Mouse (Mus musculus) neural tube, embryonic 12.5 days (tissue): ENCODE results near the gene D10Wsu102e. TPM values are rescaled to one million over a fixed set of nuclear protein-coding genes. Genes with fewer than 3 reads are reported as not detected.
A peak's percentile ranks its signal among the peaks of the same experiment; 100 is the strongest.
"Not testable (repeated sequence)": the region's sequence is repeated elsewhere in the genome, so short reads cannot be mapped to it uniquely, and the experiment has no call there.

Source experiments
- ATAC-seq: fragments of 200-750 bp; cut with Nextera tagmentation; 2 replicates; pipeline ENCODE4 v1.8.0; 2017; ENCODE audit warnings: low read depth, mild to moderate bottlenecking, moderate TSS enrichment, moderate library complexity; ENCODE audit not compliant: low FRiP score
- H3K27ac ChIP-seq: fragments of 300-500 bp; sonication (generic); 2 replicates; pipeline ENCODE4 v1.5.1; 2016
- H3K27me3 ChIP-seq: fragments of 300-500 bp; sonication (generic); replicated peaks from 2 replicates; pipeline ENCODE4 v1.6.1; 2016; ENCODE audit warnings: mild to moderate bottlenecking
- H3K36me3 ChIP-seq: fragments of 300-500 bp; sonication (generic); 2 replicates; pipeline ENCODE4 v1.6.1; 2016; ENCODE audit warnings: mild to moderate bottlenecking
- H3K4me1 ChIP-seq: fragments of 300-500 bp; sonication (generic); 2 replicates; pipeline ENCODE4 v1.6.1; 2016
- H3K4me2 ChIP-seq: fragments of 300-500 bp; sonication (generic); replicated peaks from 2 replicates; pipeline ENCODE4 v1.6.1; 2016; ENCODE audit warnings: mild to moderate bottlenecking
- H3K4me3 ChIP-seq: fragments of 300-500 bp; sonication (generic); 2 replicates; pipeline ENCODE4 v1.5.1; 2016
- H3K9ac ChIP-seq: fragments of 300-500 bp; sonication (generic); 2 replicates; pipeline ENCODE4 v1.6.1; 2016; ENCODE audit warnings: mild to moderate bottlenecking
- H3K9me3 ChIP-seq: fragments of 300-500 bp; sonication (generic); 2 replicates; pipeline ENCODE4 v1.6.1; 2016; ENCODE audit warnings: mild to moderate bottlenecking
- whole genome bisulfite sequencing: fragments of 180-500 bp; shearing (Covaris S2); methylation state at CpG from one replicate; pipeline ENCODE4 v1.1.7; 2016; 5-methylcytosine and 5-hydroxymethylcytosine counted together
- polyA plus RNA-seq: library from polyadenylated mRNA; unstranded; fragments of >200 nt; fragmentation: Nextera tagmentation; extraction: Ambion mirVana; gene quantifications from 2 replicates; pipeline ENCODE4 v1.2.1, GENCODE M21; 2016

D10Wsu102e gene
- polyA plus RNA-seq, 1 experiment from 2014 or later, result 0.93 TPM

DNA sequence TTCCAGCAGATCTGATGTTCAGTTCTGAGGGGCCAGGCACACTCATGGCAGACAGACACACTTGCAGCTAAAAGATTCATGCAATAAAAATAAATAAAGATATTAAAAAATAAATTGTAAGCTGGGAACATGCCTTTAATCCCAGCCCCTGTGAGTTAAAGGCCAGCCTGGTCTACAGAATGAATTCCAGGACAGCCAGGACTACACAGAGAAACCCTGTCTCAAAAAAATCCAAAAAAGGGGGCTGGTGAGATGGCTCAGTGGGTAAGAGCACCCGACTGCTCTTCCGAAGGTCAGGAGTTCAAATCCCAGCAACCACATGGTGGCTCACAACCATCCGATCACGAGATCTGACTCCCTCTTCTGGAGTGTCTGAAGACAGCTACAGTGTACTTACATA is 8.2 kb upstream of the D10Wsu102e start:
- H3K9me3 ChIP-seq, H3K36me3 ChIP-seq, H3K4me3 ChIP-seq, ATAC-seq, H3K4me1 ChIP-seq, H3K9ac ChIP-seq, H3K4me2 ChIP-seq, H3K27me3 ChIP-seq, H3K27ac ChIP-seq: not testable (repeated sequence)
- WGBS, result 86% methylated on average over 4 of the region's 4 CpGs

DNA sequence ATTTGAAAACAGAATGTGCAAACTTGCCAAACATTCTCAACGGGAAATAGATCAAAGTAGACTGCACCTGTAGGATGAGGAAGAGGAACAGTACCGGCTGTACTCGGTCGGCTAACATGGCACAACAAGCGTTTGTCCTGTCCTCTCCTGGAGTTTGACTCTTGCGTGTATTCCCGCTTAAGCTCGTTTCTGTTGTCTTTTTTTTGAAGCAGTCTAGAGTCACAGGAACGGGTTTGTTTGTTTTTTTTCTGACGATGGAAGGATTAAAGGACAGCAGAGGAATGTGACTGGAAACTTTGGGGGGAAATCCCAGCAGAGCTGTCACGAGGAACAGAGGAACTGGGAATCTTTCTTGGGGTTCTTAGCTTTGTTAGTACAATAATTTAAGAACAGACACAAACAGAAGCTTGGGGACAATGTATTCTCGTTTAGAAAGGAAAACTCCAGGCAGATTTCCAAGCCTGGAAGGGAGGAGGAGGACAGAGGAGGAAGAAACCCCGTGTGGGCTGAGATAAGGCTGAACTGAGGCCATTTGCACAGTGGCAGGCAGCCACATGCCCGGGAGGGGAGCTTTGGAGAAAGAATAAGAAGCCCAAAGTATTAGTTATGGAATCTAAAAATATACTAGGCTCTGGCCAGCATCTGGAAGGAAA is 6.2 kb upstream of the D10Wsu102e start:
- Histone ChIP-seq H3K4me1 (no peaks in the 10 kb centered on the region), H3K4me2 (no peak overlapping the region), H3K36me3 (no peaks in the 10 kb centered on the region), H3K4me3 (no peak overlapping the region), H3K27me3 (no peaks in the 10 kb centered on the region), H3K27ac (no peak overlapping the region), H3K9me3 (no peaks in the 10 kb centered on the region), H3K9ac (no peak overlapping the region)
- 65% methylated on average over 14 of the region's 14 CpGs for WGBS
- ATAC-seq, result no peak

DNA sequence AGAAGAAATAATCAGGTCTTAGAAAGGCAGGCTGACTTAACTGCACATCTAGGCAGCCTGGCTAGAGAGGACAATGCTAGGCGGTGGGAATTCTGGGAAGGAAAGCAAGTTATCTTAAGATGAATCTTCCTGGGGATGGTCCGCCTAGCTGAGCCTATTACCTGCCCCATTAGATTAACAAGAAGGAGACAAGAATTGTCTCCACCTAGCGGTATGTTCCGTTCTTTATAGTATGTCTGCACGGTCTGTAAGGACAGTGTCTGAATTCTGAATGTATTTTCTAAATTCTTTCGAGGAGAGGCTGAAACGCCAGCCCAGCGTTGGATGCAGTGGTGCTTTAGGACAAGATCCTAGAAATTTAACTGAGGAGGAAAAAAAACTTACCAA is 5.7 kb upstream of the D10Wsu102e start:
- no peak overlapping the region for H3K27ac ChIP-seq
- H3K4me1 ChIP-seq, result no peaks in the 10 kb centered on the region
- H3K27me3 ChIP-seq, result no peaks in the 10 kb centered on the region
- H3K9ac ChIP-seq, result no peak overlapping the region
- ATAC-seq, result no peak
- no peak overlapping the region for H3K4me2 ChIP-seq
- WGBS, result 71% methylated on average over 8 of the region's 8 CpGs
- H3K9me3 ChIP-seq, result no peaks in the 10 kb centered on the region
- no peak overlapping the region for H3K4me3 ChIP-seq
- no peaks in the 10 kb centered on the region for H3K36me3 ChIP-seq

DNA sequence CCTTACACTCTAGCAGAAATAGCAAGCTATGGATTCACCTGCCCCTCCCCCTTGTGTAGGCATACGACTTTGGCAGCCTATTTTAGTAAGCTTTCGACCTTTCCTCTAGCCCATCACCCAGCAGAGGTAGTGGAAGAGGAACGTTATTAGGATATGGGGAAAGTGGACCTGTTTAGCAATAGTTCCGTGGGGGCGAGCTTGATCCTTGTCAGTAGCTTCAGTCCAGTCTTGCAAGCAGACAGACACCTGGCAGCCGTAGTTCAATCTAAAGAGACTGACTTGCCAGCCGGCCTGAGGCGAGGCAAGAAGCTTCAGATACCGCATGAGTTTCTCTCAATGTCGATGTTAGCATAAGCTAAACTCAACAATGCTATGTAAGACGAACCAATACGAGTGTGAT is 3.6 kb upstream of the D10Wsu102e start:
- Histone ChIP-seq H3K4me3 (no peak overlapping the region), H3K27ac (no peak overlapping the region), H3K4me2 (no peak overlapping the region), H3K27me3 (no peaks in the 10 kb centered on the region), H3K9ac (no peak overlapping the region), H3K36me3 (no peaks in the 10 kb centered on the region), H3K4me1 (peaks cover 5% of the 10 kb centered on the region), H3K9me3 (no peaks in the 10 kb centered on the region)
- 83% methylated on average over 12 of the region's 12 CpGs for WGBS
- no peak for ATAC-seq

DNA sequence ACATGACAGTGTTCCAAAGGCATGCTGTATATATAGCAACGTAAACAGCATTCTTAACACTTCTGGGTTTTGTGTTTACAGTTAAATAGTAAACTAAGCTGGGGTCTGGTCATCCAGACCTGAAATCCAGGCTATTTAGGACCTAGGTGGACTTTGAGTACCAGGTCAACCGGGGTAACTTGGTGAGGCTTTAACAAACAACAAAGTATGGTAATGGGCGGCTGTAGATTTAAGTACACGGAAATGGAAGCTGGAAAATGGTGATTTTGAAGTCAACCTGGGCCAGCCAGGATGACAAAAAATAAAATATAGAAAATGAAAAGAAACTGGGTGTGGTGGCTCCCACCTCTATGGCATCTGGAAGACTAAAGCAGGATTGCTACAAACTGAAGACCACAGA is 570 bp upstream of the D10Wsu102e start:
- Histone ChIP-seq H3K4me3 (peak overlapping the region; percentile 82), H3K4me1 (peaks cover 11% of the 10 kb centered on the region), H3K36me3 (peaks cover 20% of the 10 kb centered on the region), H3K27me3 (no peaks in the 10 kb centered on the region), H3K9ac (no peak overlapping the region), H3K4me2 (peak overlapping the region; percentile 84), H3K9me3 (no peaks in the 10 kb centered on the region), H3K27ac (no peak overlapping the region)
- no peak; the same call in none of the 2 replicates for ATAC-seq
- WGBS, result 88% methylated on average over 4 of the region's 4 CpGs

DNA sequence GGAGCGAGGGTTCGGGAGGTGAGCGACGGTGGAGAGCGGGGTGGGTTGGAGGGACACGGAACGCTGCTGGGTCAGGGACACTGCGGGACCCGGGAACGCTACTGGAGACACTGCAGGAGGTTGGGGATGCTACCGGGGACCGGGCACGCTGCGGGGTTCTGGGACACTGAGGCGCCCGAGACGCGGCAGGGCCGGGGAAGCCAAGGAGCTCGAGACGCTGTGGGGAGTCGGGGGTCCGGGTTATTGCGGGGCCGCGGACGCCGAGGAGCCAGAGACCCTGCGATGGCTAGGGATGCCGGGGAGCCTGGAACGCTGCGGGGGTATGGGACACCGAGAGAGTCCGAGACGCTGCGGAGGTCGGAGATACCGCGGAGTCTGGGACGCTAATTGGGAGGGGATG is 335 bp downstream of the D10Wsu102e start:
- under 1% methylated on average over 40 of the region's 40 CpGs for WGBS
- Histone ChIP-seq H3K4me3 (peak overlapping the region; percentile 82), H3K4me2 (peak overlapping the region; percentile 84), H3K4me1 (peaks cover 11% of the 10 kb centered on the region), H3K36me3 (peaks cover 29% of the 10 kb centered on the region), H3K9me3 (no peaks in the 10 kb centered on the region), H3K9ac (peak overlapping the region; percentile 90), H3K27me3 (no peaks in the 10 kb centered on the region), H3K27ac (peak overlapping the region; percentile 38; the same call in 1 of the 2 replicates)
- peak; percentile 80 for ATAC-seq

DNA sequence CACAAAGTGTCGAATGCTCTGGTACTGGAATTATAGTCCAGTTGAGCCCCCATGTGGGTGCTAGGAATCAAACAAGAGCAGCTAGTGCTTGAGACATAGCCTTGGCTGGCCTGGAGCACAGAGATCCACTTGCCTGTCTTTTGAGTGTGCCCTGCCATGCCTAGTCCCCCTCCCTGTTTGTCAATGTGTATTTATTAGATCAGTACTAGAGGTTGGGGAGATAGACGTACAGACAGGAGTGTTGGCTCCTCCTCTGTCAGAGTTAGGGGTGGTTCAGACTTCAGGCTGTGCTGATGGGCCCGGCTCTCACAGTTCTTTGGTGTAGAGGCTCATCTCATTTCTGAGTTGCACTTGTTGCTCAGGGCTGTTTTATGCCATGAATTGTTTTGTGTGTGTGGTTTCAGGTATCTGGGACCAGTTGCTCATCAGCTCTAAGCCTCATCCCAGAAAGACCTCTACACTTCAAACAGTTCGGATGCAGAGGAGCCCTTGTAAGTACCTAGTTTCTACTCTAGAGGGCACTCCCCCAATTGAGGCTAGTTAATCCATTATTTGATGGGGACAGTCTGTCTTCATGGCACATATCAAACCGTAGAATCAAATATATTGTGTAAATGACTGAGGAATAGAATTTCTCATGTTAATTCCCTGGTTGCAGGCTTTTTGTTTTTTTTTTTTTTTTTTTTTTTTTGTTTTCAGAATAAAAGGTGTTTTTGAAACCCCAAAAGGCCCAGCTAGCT is 1.8 kb downstream of the D10Wsu102e start:
- Histone ChIP-seq H3K9me3 (no peaks in the 10 kb centered on the region), H3K4me1 (peaks cover 11% of the 10 kb centered on the region), H3K27ac (no peak overlapping the region), H3K9ac (0 out of 2 replicates have a peak overlapping the region, but pooled peaks have one; percentile 90), H3K4me2 (peak overlapping the region; percentile 84), H3K36me3 (peaks cover 43% of the 10 kb centered on the region), H3K4me3 (no peak overlapping the region), H3K27me3 (no peaks in the 10 kb centered on the region)
- ATAC-seq, result no peak
- WGBS, result 53% methylated on average over 5 of the region's 5 CpGs

DNA sequence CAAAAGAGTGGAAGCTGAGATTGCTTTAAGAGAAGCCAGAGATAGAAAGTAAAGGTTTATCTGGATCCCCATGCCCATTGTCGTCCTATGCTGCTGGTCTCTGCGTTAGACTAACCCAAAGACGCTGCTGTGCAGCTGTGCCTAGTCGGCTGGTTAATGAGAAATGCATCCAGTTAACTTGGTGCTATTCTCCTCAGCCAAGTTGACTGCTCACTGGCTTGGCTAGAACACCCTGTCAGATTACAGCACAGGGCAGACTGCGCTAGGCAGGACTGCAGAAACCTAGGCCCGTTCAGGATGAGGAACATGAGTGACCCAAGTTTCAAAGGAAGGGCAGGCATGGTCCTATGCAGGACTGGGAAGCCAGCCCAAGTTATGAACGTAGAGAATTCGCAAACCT is 3.4 kb downstream of the D10Wsu102e start:
- Histone ChIP-seq H3K9me3 (no peaks in the 10 kb centered on the region), H3K4me3 (no peak overlapping the region), H3K27ac (no peak overlapping the region), H3K36me3 (peaks cover 60% of the 10 kb centered on the region), H3K4me1 (peaks cover 11% of the 10 kb centered on the region), H3K9ac (no peak overlapping the region), H3K4me2 (no peak overlapping the region), H3K27me3 (no peaks in the 10 kb centered on the region)
- WGBS, result 98% methylated on average over 8 of the region's 8 CpGs
- no peak for ATAC-seq

DNA sequence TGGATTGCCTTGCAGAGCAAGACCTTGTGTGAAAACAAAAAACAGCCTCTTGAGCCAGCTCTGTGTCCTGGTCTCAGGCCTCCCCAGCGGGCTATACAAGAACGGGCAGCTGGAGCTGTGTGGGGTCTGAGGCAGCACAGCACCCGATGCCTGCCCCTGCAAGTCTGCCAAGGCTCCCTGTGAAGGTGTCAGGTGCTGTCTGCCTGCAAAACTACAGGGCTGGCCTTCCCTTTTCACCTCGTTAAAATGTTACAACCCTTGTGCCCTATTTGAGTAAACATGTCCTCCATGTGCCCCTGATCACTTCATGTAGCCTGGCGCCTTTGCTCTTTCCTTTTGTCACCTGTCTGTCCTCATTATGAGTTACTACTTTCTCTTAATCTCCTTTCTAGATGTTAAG is 8.9 kb downstream of the D10Wsu102e start:
- H3K4me1 ChIP-seq, result no peaks in the 10 kb centered on the region
- WGBS, result 89% methylated on average over 5 of the region's 5 CpGs
- no peak for ATAC-seq
- no peak overlapping the region for H3K9ac ChIP-seq
- no peaks in the 10 kb centered on the region for H3K27me3 ChIP-seq
- peaks cover 82% of the 10 kb centered on the region for H3K36me3 ChIP-seq
- H3K27ac ChIP-seq, result no peak overlapping the region
- no peak overlapping the region for H3K4me3 ChIP-seq
- H3K4me2 ChIP-seq, result no peak overlapping the region
- no peaks in the 10 kb centered on the region for H3K9me3 ChIP-seq

DNA sequence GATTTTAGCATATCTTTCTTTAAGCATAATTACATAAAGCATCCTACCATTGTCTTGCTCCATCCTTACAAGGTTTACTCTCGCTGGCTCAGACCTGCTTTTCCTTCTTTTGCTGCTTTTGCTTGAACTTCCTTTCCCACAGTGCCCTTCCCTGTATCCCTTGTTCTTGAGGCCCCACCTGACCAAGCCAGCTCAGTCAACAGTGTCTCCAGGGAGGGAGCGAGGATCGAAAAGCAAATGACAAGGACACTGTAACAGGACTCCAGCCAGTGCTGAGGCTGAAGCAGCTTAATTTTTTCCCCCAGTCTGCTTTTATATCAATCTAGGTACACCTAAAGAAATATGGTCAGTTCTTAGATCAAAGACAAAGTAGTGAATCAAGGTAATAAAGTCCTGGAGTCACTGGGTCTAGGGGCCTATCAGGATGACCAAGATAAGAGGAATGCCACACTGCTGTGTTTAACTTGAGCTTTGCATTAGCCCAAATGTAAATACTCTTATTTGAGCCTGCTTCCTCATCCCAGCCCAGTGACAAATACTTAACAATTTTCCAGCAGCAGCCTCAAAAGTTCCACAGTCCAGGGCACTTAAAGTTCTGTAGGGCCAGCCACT is 14.1 kb downstream of the D10Wsu102e start:
- peaks cover 42% of the 10 kb centered on the region for H3K36me3 ChIP-seq
- no peak overlapping the region for H3K4me2 ChIP-seq
- WGBS, result 95% methylated on average over 3 of the region's 3 CpGs
- no peak overlapping the region for H3K27ac ChIP-seq
- no peaks in the 10 kb centered on the region for H3K27me3 ChIP-seq
- H3K9me3 ChIP-seq, result no peaks in the 10 kb centered on the region
- no peak overlapping the region for H3K9ac ChIP-seq
- no peak for ATAC-seq
- no peak overlapping the region for H3K4me3 ChIP-seq
- H3K4me1 ChIP-seq, result no peaks in the 10 kb centered on the region

DNA sequence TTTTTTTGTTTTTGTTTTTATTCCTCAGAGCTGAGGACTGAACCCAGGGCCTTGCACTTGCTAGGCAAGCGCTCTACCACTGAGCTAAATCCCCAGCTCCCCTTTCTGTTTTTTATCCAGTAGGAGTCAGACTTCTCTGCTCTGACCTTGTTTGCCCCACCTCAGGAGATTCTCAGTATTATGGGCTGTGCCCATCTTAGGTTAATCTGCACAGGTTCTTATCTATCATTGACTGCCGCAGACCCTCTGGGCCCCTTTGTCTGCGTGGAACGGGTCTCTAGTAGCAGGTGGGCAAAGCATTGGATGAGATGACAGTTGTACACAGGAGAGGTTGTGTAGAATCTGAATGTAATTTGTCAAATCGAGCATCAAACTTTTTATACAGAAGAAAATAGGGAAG is 15.4 kb downstream of the D10Wsu102e start:
- ATAC-seq, H3K4me1 ChIP-seq, H3K4me2 ChIP-seq, H3K27me3 ChIP-seq, H3K9ac ChIP-seq, H3K4me3 ChIP-seq, H3K9me3 ChIP-seq, H3K27ac ChIP-seq: not testable (repeated sequence)
- WGBS, result 94% methylated on average over 5 of the region's 5 CpGs
- H3K36me3 ChIP-seq, result peaks cover 36% of the 10 kb centered on the region

DNA sequence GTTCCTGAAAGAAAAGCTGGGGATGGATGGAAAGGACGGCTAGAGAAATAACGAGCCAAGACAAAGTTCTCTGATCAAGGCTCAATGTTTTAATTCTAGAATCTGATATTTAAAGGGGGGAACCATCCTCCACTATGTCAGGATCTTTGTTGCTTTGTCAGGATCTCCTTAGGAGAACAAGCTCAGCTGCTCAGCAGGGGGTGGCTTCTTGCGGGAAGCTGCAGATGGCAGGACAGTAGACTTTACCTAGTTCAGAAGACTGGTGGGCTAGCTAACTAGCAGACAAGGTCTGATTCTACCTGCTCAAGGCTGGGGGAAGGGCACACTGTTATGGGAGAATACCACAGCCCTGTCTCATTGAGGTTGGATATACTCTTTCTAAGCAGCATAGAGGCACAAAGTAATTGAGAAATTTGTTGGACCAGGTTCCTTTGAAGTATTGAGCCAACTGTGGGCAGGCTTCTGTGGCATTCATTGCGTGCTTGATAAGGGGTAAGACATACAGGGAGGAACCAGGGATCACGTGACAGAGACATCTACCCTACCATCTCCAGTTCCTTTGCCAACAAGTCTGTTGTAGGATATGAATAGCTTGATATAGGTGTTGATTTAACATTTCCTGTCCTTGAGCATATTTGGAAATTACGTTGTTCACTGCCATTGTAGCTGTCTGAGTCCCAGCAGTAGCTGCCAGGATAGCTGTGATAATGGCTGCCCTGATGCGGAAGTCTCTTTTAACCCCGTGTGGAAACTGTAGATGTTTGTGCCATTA is 17.1 kb downstream of the D10Wsu102e start:
- no peak overlapping the region for H3K4me2 ChIP-seq
- no peak overlapping the region for H3K9ac ChIP-seq
- no peak for ATAC-seq
- no peaks in the 10 kb centered on the region for H3K9me3 ChIP-seq
- no peak overlapping the region for H3K27ac ChIP-seq
- H3K27me3 ChIP-seq, result no peaks in the 10 kb centered on the region
- no peaks in the 10 kb centered on the region for H3K4me1 ChIP-seq
- 92% methylated on average over 8 of the region's 8 CpGs for WGBS
- H3K36me3 ChIP-seq, result peaks cover 21% of the 10 kb centered on the region
- no peak overlapping the region for H3K4me3 ChIP-seq
